Mouse (Mus musculus): ENCODE results near the gene Inpp5e.
A peak's percentile ranks its signal among the peaks of the same experiment; 100 is the strongest.

The Inpp5e gene

DNA sequence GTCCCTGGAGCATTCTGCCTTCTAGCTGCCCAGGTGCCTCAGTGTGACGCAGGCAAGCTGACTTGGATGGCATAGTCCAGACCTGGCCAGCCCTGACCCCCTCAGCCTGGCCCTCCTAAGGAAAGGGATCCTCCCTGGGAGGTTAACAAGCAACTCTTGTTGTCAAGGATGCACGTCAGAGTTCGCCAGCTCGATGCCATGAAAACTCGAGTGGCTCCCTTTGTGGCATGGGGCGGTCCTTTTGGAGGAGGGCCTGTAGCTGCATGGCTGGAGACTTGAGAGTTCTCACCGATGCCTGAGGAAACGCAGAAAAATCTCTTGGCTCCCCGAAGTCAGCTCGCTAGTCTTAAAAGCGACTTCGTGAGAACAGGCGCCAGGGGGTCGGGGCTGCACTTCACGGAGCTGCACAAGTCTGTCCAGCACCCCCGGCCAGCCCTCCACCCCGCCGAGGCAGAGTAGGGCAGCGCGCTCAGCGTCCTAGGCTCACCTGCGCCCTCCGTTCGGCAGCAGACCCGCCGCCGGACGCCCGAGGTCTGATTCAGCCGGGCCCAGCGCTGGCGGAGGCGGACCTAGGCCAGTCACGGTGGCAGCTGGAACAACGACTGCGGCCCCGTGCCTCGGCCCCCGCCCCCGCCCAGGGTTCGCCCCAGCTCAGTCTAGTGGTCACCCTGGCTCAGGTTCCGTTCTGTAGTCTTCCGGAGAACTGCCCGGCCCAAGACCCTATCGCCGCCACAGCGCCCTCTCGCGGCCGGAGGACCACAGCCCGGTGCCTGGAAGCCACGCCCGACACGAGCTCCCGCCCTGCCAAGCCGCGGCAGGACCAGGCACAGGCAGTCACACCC lies at the start of gene Inpp5e:
Inpp5e (minus strand) TSS at position 689 of the 842 bp plus-strand sequence.
- DNase-seq (ENCODE audit: low read depth, low spot score) = peak; percentile 93

DNA sequence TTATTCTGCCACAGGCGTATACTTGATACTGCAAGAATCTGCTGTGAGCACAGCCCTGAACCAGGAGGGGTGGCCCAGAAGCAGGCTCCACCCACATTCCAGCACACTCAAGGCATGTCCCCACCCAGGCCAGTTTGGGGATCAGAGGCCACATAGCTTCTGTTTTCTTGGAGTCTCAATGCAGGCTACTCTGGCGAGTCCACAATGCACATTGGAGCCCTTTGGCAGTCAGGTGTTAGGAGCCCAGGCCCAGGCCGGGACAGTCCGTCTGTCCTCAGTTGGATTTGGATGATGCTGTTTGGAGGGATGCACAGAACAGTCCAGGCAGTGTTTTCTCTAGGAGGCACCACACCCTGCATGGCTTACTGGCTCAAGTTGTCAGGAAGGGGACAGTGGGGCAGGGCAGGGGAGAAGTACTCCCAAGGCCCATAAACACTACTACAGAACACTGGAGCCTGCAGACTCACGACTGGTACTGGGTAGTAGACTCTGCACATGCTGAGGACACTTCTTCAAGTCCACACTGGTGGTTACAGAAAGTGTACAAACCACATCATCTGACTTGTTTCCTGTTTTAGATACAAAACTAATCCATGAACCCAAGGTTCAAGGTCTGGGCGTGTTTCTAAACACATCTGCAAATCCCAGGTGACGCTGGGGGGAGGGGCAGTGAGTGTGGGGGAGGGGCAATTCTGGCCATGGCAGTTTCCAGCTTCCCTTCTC lies 49.6 kb upstream of the Inpp5e start:
- DNase-seq (ENCODE audit: low read depth, low spot score) = peak; percentile 19

DNA sequence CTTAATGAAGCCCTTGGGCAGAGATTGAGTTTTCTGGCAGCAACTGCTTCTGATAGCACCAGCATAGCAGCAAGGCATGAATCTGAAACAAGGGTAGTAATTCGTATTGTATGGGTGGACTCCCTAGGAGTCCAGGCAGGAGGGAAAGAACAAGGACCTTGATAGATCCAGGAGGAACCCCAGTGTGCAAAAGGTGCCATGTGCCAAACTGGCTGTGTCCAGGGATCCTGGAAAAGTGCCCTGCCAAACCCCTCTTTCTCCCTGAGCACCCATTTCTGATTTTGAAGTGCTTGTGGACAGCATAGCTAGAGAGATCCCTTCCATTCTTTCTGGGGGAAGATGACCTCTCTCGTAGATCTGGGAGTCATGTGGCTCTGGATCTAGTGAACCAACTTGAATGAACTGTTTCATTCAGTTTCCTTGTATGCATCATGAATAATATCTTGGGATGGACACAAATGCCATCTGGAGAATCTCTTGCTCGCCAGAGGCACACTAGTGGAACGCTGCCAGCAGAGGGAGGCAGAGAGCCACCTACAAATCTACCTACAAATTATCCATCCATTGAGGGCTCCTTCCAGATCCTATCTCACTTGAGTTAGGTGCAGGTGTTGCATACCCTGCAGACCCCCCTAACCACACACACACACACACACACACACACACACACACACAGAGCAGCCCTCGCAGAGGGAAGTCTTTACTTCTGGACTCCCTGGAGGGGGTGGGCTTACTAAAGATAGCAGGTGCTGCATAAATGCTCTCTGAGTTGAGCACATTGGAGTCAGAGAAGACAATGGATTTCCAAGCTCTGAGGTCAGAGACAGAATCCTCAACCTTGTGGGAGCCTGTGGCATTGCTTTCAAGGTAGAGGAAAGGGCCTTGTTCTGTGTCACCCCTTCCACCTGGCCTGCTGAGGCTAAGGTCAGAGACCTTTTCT lies 40.4 kb upstream of the Inpp5e start:
- peak; percentile 59 for DNase-seq (ENCODE audit: low read depth, low spot score)

DNA sequence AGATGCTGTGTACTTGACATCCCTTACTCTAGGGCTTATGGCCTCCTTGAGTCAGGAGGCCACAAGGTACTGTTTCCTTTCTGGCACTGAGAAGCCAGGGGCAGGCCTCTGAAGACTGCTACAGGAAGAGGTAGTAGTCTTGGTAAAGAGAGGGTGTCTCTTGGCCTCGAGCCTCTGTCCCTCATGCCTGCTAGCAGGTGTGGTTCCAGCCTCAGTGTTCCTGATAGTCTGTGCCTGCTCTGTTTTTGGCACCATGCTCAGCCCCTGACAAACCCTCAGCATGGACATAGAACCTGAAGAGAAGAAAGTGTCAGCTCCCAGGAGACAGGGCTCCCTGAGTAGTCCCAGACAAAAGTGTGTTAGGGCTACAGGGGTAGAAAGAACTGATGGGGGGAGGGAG lies 38.4 kb upstream of the Inpp5e start:
- no peak for DNase-seq (ENCODE audit: low read depth, low spot score)

DNA sequence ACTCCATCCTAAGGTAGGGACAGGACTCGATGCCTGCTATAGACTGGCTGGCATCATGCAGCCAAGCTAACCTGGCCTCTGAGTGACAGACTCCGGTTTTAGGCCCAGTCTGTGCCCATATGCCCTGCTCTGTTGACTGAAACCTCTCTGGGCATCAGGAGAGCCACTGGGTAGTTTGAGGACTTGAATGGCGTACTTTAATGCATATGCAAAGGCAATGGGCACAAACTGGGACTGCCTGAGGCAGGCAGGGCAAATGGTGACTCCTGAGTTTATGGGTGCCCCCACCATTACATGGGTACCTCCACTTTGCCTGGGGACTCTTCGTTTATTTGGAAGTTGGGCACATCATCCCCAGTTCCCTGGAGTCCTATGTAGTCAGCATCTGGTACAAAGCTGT lies 37.7 kb upstream of the Inpp5e start:
- DNase-seq (ENCODE audit: low read depth, low spot score) = peak; percentile 4

DNA sequence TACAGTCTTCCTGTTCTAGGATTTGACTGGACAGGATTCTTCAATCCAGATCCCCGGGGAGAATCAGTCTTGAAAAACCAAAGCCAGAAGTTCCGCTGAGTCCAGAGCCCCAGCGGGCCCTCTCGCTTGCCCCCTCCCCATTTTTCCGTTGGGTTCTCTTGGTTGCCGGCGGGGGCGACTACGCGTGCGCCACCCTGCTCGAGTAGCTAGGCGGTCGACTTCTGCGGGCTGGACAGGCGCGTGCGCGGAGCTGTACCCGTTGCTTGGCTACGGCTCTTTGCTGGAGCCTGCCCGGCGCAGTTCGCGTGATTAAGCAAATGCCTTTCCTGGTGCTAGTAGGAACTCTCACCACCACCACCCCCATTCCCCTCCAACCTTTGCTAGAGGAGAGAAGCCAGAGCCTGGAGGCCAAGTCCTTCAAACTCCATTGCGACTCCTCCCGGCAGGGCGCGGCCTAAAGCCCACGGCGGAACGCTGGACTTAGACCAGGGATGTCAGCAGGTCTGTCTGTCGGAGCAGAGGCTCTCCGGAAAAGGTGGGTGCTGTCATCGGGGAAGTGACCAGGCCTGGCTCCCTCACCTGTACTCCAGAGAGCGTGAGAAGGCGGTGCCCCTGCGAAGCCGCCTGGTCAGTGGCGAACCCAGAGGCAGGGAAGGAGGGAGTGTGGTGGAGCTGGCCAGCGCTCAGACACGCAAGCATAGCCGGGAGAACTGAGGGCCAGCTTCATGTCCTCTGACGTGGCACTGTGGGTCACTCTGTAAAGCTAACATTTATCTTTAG lies 36.9 kb upstream of the Inpp5e start:
- DNase-seq (ENCODE audit: low read depth, low spot score) = no peak

DNA sequence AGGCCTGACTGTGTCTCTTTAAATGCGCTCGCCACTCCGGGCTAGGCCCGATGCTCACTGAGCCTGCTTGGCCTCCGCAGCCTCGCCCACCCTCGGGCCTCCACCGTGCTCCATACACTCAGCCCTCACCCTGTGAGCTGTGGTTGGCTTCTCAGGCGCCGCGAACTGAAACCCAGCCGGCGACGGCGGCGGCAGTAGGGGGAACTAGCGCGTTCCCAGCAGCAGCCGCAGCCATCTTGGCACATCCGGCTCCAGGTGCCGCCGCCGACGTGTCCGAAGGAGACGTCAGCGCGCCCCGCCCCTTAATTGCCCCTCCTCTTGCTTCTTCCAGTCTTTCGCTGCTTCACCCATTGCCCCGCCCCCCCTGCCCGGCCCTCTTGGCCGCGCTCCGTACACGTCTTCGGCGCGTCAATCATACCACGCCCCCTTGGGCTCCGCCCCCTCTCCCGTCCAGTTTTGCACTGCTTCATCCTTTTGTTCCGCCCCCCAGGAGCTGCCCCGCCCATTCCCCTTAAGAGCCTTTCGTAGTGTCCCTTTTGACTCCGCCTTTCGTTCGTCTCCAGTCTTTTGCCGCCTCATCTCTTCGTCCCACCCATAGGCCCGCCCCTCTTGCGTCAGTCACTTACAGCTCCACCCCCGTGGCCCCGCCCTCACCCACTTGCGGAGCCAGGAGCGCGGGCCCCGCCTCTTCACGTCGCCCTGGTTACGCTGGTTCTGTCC lies 36.1 kb upstream of the Inpp5e start, which contains the start of gene Sec16a:
Sec16a (minus strand) TSS at position 271 of the 720 bp plus-strand sequence.
- peak; percentile 100 for DNase-seq (ENCODE audit: low read depth, low spot score)

DNA sequence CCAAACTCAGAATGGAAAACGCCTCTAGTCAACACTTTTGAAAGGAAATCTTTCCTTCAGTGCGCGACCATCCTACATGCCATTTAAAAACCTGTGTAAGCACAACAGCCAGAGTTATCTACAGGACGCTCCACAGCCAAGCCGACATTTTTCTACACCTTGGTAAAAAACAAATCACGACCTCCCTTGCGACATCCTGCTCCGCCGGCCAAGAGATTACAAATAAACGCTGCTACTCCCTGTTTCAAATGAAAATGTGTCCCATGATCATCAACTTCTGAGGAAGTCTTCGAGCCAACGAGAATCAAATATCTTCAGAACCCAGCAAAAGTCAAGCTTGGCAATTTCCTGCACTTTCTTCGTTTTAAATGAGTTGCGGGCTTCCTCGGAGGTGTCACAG lies 35.4 kb upstream of the Inpp5e start:
- no peak for DNase-seq (ENCODE audit: low read depth, low spot score)

DNA sequence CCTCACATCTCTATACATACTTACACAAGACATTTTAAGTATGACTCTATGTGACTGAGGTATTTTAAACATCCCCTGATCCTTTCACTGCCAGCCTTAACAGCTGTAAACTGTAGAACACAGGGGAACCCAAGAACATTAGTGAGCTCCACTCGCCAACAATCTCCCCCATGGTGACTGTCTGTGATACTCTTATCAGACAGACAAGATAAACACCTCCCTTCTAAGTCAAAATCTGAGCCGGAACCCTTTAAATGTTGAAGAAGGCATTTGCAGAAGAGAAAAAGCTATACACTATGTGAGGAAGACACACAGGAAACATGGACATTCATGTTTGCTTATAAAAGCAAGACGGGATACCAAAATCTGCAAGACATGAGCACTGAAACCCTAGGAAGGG lies 34.9 kb upstream of the Inpp5e start:
- peak; percentile 40 for DNase-seq (ENCODE audit: low read depth, low spot score)

DNA sequence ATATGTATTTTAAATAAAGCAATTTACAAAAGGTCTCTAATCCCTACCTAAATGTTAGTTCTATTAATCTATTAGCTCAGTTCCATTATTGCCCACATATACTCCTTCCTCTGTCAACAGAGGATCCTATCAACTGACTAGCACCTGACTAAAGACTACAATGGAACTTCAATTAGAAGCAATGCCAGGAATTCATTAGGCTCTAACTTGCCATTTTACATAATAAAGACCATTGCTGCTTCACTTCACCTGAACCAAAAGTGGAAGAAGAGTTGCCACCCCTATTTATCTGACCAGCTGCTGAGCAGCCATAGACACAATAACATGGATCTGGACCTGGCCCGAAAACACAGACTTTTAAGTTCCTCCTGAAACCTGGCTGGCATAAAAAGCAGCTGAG lies 33.8 kb upstream of the Inpp5e start:
- peak; percentile 9 for DNase-seq (ENCODE audit: low read depth, low spot score)

DNA sequence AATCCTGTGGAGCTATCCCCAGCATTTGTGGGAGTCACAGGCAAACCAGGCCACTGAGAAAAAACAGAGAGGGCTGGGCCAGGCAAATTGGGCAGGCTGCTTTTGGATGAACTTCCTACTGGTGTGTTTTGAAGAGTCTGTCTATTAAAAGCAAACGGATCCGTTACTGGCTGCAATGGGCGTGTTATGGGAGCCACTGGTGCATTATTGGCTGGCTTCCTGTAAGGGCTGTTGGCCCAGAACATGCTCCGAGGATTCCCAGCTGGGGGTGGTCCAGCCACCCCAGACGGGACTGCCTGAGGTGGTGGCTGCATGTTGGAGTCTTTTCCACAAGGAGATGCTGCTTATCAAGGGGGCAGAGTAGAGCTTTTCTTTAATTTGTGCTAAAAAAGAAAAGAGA lies 32.7 kb upstream of the Inpp5e start:
- DNase-seq (ENCODE audit: low read depth, low spot score) = no peak

DNA sequence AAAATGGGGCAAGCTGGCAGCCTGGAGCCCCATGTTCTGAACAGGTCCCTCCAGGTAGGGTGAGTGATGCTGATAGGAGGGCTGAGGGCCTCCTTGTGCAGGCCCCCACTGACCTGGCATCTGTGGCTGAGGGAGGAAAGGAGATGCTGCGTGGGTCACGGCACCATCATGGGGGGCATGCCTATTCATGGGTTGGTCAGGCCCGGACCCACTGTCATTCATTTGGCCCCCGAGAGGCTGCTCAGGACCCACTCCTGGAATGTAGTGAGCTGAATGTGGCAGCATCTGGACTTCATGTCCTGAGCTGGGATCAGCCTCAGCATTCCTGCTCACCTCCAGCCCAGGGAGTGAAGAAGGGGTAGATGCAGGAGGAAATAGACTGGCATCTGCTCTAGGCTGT lies 32.3 kb upstream of the Inpp5e start:
- DNase-seq (ENCODE audit: low read depth, low spot score) = no peak

DNA sequence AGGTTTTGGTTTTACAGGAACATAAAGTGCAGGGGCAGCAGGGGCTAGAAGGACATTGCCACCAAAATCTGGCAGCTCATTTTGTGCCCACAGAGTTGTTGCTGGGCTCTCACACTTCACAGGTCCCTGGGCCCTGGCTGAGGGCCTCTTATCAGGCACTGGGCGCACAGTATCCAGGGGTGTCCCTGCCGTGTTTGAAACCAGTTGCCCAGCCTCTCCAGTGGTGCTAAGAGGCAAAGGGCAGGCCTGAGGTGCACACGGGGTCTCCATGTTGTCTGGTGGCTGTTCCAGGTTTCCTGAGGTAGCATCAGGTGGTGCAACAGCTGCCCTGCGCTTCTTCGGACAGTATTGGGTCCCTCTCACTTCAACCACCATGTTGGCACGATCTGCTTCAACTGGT lies 30.7 kb upstream of the Inpp5e start:
- DNase-seq (ENCODE audit: low read depth, low spot score) = no peak

DNA sequence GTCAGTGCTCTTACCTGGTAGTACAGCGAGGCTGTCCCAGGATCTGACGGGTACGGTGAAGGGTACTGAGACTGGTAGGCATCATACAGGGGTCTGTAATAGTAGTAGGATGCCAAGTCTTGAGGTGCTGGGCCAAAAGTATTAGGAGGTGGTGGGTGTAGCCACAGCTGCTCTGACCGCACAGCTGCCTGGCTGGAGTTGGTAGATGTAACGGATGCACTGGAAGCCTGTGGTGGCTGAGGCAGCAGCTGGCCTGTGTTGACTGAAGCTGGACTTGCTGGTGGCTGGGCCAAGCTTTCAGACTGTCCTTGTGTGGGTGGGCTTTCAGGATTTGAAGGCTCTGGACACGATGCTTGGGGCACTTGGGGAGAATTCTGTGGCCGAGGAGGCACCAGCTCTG lies 29.4 kb upstream of the Inpp5e start:
- DNase-seq (ENCODE audit: low read depth, low spot score) = no peak

DNA sequence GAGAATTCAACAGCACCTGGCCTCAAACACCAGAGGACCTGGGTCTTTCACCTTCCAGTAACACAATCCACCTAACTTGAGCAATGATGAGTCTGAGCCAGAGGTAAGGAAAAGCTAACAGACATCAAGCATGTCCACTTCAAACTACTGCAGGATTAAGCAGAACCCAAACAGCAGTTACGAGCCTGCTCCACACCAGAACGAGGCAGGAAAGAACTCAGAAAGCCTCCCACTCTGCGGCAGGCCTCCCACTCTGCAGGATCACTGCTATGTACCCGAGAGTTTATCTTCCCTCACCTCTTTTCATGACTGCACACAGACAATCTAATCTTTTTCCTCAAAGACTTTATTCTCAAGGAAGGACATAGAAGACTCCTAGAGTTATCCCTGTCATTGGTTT lies 28.2 kb upstream of the Inpp5e start:
- DNase-seq (ENCODE audit: low read depth, low spot score) = no peak

DNA sequence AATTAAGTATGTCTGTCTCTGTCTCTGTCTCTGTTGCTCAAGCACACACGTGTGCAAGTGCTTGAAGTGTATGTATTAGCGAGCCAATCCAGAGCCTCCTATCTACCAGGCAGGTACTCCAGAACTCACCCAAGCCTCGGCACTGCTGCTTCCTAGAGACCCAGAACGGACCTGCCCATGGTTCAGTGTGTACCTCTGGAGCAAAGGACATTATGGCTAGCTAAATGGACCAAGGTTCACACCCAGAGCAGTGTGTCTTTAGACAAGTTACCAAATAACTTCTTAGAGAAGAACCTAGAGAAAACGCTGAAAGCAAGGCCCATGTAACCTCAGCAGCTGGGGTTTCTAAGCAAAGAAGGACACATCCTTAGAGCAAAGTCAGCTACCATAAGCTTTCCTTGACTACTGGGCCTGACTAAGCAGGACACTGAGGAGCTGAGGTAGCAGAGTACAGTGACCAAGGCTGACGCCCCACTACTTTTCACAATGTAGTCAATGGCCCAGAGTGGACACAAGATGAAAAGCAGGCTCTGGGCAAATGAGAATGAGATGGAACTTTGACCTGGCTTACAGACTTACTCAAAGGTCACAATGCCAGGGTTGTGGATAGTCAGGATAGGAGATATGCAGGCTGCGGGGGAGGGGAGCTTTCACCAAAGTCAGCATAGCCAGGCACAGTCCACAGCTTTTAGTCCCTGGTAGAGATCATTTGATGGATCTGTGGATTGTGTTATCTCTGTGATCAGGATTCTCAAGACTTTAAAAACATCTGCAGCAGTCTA lies 26.0 kb upstream of the Inpp5e start:
- DNase-seq (ENCODE audit: low read depth, low spot score) = no peak

DNA sequence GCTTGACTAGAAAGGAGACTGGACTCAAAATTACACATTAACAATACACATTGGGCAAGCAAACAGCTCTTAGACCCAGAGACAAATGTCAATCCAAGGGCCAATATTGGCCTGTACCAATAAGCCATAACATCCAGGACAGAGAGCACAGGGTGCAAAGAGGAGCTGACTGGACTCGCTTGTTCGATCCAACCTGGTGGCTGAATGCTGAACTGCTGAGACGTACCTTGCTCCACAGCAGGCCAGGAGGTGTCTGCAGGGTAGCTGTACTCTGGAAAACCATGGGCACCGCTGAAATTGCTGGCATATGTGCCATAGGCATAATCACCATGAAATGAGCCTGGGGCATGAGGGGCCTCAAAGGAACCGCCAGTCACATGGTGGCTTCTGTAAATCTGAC lies 20.8 kb upstream of the Inpp5e start:
- no peak for DNase-seq (ENCODE audit: low read depth, low spot score)

DNA sequence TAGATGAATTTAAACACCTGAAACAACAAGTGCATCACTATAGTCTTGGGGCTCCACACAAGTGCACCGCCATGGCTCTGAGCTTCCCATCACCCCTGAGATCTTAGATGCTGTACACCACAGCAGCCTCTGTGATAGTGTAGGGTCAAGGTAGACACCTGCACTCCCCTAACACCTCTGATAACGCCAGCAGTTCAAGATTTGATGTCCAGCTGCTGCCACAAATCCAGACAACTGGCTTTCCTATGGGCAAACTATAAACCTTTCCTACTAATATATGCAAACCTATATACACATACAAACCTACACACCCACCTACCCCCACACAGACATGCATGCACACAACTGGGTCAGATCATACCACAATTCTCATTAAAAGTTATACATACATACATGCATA lies 15.5 kb upstream of the Inpp5e start:
- no peak for DNase-seq (ENCODE audit: low read depth, low spot score)

DNA sequence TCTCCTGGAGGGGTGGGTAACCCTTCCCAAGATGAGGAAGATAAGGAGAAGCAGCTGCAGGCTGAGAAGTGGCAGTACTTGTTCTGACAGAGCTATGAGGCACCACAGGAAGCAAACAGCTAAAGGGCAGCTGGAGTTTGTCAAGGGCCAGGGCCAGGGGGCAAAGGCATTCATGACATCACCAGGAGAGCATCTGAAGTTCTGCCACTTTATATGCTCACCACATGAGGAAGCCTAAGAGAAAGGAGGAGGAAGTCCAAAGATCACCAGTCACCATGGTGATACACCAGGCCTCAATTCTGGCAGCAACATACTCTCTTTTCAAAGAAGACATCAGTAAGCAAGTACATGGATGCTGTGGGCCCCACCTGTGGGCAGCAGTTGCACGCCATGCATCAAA lies 14.1 kb upstream of the Inpp5e start:
- no peak for DNase-seq (ENCODE audit: low read depth, low spot score)

DNA sequence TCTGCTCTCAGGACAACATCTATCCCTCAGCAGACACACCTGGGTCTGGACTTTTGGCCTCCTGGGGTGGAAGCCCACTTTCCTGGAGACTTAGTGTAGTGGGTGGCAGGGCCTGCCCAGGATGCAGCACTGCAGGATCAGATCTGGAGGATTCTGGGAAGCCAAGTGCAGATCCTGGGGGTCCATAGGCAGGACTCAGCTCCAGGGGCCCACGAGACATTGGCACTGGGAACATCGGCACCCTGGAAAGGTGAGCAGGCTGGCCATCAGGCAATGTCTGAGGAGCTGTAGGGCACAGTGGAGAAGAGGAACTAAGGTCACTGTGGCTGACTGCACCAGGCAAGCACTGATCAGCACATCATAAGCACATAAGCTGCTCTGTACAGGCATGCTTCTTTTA lies 13.0 kb upstream of the Inpp5e start:
- no peak for DNase-seq (ENCODE audit: low read depth, low spot score)
